Mouse (Mus musculus) WW6 (cell line): ENCODE measurements around the gene Maml2.

ENCODE experiments used
- DNase-seq: peaks from one replicate; pipeline ENCODE4 v3.0.0-alpha.2; 2013; ENCODE audit warnings: low read depth, low spot score

Gene Maml2

GRCm38 (mm10) chr9:13613325-13614268 is 315.8 kb downstream of the Maml2 start:
- DNase-seq = no peak

GRCm38 (mm10) chr9:13616383-13617009 is 318.7 kb downstream of the Maml2 start:
- DNase-seq = no peak

GRCm38 (mm10) chr9:13620794-13621193 is 323.0 kb downstream of the Maml2 start:
- DNase-seq = no peak

GRCm38 (mm10) chr9:13621941-13622340 is 324.2 kb downstream of the Maml2 start:
- DNase-seq = no peak

GRCm38 (mm10) chr9:13622426-13622825 is 324.7 kb downstream of the Maml2 start:
- DNase-seq = no peak

- DNase-seq = no peak
These were observed 326.2 kb downstream of the Maml2 start for GRCm38 (mm10) chr9:13623892-13624422.

- DNase-seq = no peak
These were observed 327.0 kb downstream of the Maml2 start for GRCm38 (mm10) chr9:13624780-13625179.

- no peak for DNase-seq
These were observed 327.5 kb downstream of the Maml2 start for GRCm38 (mm10) chr9:13625215-13625614.

GRCm38 (mm10) chr9:13626480-13626879 is 328.7 kb downstream of the Maml2 start:
- DNase-seq = no peak

- DNase-seq = no peak
These were observed 335.6 kb downstream of the Maml2 start for GRCm38 (mm10) chr9:13633371-13633770.

- no peak for DNase-seq
These were observed 341.9 kb downstream of the Maml2 start for GRCm38 (mm10) chr9:13639655-13640054.

GRCm38 (mm10) chr9:13645153-13645552 is 347.4 kb downstream of the Maml2 start:
- DNase-seq = no peak

GRCm38 (mm10) chr9:13651065-13651464 is 353.3 kb downstream of the Maml2 start:
- DNase-seq = no peak

GRCm38 (mm10) chr9:13651828-13652227 is 354.1 kb downstream of the Maml2 start:
- DNase-seq = no peak

- DNase-seq = no peak
These were observed 354.7 kb downstream of the Maml2 start for GRCm38 (mm10) chr9:13652389-13652877.

- no peak for DNase-seq
These were observed 355.2 kb downstream of the Maml2 start for GRCm38 (mm10) chr9:13652917-13653316.

GRCm38 (mm10) chr9:13661768-13662623 is 364.2 kb downstream of the Maml2 start:
- no peak for DNase-seq

GRCm38 (mm10) chr9:13665487-13665969 is 367.8 kb downstream of the Maml2 start:
- no peak for DNase-seq

- no peak for DNase-seq
These were observed 370.2 kb downstream of the Maml2 start for GRCm38 (mm10) chr9:13667955-13668354.

GRCm38 (mm10) chr9:13668742-13669141 is 371.0 kb downstream of the Maml2 start:
- no peak for DNase-seq

- no peak for DNase-seq
These were observed 373.5 kb downstream of the Maml2 start for GRCm38 (mm10) chr9:13671125-13671769.
